Mouse (Mus musculus) ovary, adult 18-20 months (tissue): ENCODE results near the gene Dlgap4.

Experiments used
- DNase-seq: peaks from one replicate; pipeline ENCODE4 v3.0.0; 2022; ENCODE audit warnings: low spot score, mixed read lengths

Dlgap4 gene

GRCm38 (mm10) chr2:156716683-156717082 is 103.2 kb downstream of the Dlgap4 start:
- DNase-seq, result no peak

GRCm38 (mm10) chr2:156717320-156718281 is 104.1 kb downstream of the Dlgap4 start:
- no peak for DNase-seq

- DNase-seq, result no peak
These were observed 105.3 kb downstream of the Dlgap4 start for GRCm38 (mm10) chr2:156718793-156719192.

- no peak for DNase-seq
These were observed 106.2 kb downstream of the Dlgap4 start for GRCm38 (mm10) chr2:156719549-156720312.

GRCm38 (mm10) chr2:156720313-156720674 is 106.8 kb downstream of the Dlgap4 start:
- peak; percentile 24 for DNase-seq

GRCm38 (mm10) chr2:156720675-156721553 is 107.4 kb downstream of the Dlgap4 start:
- peak; percentile 93 for DNase-seq

- no peak for DNase-seq
These were observed 108.1 kb downstream of the Dlgap4 start for GRCm38 (mm10) chr2:156721554-156722070.

GRCm38 (mm10) chr2:156722071-156722575 is 108.6 kb downstream of the Dlgap4 start:
- peak; percentile 61 for DNase-seq

GRCm38 (mm10) chr2:156722752-156723151 is 109.2 kb downstream of the Dlgap4 start:
- DNase-seq, result no peak

- no peak for DNase-seq
These were observed 110.5 kb downstream of the Dlgap4 start for GRCm38 (mm10) chr2:156723899-156724523.

- DNase-seq, result no peak
These were observed 111.4 kb downstream of the Dlgap4 start for GRCm38 (mm10) chr2:156724871-156725270.

- no peak for DNase-seq
These were observed 112.8 kb downstream of the Dlgap4 start for GRCm38 (mm10) chr2:156726344-156726743.

- peak; percentile 37 for DNase-seq
These were observed 113.4 kb downstream of the Dlgap4 start for GRCm38 (mm10) chr2:156726878-156727277.

GRCm38 (mm10) chr2:156729537-156730469 is 116.3 kb downstream of the Dlgap4 start:
- no peak for DNase-seq

GRCm38 (mm10) chr2:156730501-156730921 is 117.0 kb downstream of the Dlgap4 start:
- no peak for DNase-seq

- no peak for DNase-seq
These were observed 118.1 kb downstream of the Dlgap4 start for GRCm38 (mm10) chr2:156731592-156731991.

GRCm38 (mm10) chr2:156732109-156732508 is 118.6 kb downstream of the Dlgap4 start:
- peak; percentile 73 for DNase-seq

- DNase-seq, result no peak
These were observed 122.3 kb downstream of the Dlgap4 start for GRCm38 (mm10) chr2:156735761-156736335.

- DNase-seq, result peak; percentile 35
These were observed 123.3 kb downstream of the Dlgap4 start for GRCm38 (mm10) chr2:156736846-156737245.
